Mouse (Mus musculus): ENCODE data around the gene Padi6.

Gene Padi6

DNA sequence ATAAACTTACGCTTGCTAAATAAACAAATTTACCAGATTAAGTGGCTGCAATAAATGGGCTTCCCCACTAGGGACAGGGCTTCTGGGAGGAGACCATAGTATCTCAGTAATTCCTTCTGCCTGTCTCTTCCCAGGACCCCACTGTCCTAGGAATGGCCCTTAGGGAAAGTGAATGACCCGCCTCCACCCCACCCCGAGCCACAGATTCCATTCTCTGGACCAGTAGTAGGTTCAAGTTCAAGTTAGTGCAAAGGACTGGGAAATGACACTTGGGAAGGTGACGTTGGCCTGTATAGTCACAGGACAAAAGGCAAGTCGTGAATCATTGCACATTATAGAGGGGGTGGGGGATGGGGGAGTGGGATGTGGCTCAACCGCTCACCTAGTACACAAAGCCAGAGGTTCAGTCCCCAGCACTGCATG, 57.6 kb downstream of the Padi6 start:
- in situ Hi-C loops (cut with MboI) = no loop called here

DNA sequence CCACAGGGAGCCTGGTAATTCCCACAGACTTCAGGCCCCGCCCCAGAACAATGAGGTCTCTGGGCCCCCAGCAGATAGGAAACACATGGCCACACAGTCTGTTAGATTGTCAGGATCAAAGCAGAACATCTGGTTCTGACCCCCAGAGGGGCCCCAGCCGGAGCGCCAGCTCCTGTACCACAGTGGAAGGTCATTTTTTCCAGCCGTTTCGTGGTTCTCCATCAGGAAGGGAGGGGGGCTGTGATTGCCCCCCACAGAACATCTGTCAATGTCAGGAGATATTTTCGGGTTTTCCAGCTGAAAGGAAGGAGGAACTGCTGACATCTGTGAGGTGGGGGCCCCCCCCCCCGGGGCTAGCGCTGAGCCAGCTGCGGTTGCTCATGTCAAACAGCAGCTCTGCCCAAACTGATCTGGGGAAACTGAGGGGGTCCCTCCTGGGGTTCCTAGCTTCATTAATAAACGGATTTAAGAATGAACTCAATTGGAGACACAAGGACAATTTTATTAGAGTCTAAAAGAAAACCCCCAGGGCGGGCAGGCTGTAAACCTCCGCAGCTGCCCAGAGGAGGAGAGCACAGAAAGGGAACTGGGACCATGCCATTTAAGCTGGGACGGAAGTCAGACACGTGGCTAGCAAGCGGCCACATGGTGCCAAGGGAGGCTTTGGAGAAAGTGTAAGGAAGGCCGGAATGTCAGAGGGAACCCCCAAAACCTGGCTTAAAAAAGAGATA, 58.1 kb downstream of the Padi6 start:
- in situ Hi-C loops (cut with MboI) = no loop called here

DNA sequence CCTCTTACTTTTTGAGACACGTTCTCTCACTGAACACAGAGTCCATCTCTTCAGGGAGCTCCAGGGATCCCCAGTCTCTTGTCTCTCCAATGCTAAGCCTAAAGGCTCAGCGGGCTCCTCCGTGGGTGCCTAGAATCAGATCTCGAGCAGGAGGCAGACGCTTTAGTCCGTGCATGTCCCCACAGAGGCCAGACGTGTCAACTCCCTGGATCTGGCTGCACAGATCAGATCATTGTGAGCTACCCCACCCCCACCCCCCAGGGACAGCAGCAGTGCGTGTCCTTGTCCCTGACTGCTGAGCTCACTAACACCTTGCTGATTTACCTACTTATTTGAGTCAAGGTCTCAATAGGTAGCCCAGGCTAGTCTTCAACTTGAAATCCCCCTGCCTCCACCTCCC, 58.8 kb downstream of the Padi6 start:
- in situ Hi-C loops (cut with MboI) = no loop called here

DNA sequence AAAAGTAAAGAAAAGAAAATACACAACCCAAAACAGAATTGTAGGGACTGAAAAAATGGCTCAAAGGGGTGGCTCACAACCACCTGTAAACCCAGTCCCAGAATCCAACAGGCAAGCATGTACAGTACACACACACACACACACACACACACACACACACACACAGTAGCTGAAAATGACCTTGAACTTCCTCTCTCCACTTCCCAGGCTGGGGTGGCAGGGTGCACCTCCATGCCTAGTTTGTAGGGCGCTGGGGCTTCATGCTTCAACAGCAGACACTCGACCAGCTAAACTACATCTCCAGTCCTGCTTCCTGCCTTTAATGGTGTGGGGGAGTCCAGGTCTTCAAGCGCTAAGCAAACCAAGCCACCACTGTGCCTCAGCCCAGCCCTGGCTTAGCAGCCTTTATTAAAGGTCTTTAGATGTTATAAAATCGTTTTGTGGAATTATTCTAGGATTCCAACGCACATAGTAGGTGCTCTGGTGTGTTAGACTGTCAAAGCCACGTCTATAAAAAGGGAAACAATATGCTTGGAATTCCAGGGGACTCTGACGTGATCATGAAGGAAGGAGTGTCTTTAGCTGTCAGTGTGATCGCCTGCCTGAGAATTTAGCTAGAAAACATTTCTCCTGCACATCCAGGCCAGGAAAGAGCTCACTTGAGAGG, 61.6 kb downstream of the Padi6 start:
- in situ Hi-C loops (cut with MboI) = no loop called here

DNA sequence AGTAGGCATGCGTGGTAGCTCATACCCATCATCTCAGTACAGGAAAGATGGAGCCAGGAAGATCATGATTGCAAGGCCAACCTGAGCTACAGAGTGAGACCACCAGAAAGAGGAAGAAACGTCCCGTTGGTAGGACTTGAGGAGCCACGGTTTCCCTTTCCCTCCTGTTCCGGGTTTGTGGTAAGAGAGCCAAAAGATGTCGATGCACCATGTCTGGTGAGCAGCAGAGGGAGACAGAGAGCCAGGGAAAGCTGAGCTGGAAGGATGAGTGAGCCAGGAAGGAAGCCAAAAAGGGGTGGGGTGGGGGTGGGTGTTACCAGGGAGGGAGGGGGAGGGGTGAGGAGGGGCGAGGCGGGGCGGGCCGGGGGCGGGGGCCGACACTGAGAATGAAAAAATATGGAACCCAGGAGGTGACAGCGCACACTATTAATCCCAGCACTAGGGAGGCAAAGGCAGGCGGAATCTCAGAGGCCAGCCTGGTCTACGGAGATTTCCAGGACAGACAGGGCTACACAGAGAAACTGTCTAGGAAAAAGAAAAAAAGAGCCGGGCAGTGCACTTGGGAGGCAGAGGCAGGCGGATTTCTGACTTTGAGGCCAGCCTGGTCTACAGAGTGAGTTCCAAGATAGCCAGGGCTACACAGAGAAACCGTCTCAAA, 62.6 kb downstream of the Padi6 start:
- in situ Hi-C loops (cut with MboI) = loop anchor here (5.0 kb wide), 1 partner anchor 32 kb away; no protein-coding TSS in a partner anchor

DNA sequence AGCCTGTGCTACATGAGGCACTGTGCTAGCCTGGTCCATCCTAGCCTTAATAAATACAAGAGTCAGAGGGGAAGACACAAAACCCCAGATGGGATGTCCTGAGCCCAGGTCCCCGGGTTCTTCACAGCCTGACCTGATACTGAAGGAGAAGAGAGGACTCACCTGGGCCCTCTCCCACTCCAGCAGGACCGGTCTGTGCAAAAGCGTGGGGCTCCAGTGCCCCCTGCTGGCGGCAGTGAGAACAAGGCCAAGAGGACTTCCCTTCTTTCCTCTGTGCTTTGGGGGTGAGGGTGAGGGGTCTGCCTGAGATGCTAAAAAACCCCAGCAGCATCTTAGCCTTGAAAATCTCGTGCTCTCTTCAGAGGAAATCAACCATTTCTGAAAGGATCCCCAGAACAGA, 63.4 kb downstream of the Padi6 start:
- in situ Hi-C loops (cut with MboI) = loop anchor here (5.0 kb wide), 1 partner anchor 33 kb away; no protein-coding TSS in a partner anchor
